Mouse (Mus musculus): Measurements from ENCODE around the gene Mlec.

Mlec gene

DNA sequence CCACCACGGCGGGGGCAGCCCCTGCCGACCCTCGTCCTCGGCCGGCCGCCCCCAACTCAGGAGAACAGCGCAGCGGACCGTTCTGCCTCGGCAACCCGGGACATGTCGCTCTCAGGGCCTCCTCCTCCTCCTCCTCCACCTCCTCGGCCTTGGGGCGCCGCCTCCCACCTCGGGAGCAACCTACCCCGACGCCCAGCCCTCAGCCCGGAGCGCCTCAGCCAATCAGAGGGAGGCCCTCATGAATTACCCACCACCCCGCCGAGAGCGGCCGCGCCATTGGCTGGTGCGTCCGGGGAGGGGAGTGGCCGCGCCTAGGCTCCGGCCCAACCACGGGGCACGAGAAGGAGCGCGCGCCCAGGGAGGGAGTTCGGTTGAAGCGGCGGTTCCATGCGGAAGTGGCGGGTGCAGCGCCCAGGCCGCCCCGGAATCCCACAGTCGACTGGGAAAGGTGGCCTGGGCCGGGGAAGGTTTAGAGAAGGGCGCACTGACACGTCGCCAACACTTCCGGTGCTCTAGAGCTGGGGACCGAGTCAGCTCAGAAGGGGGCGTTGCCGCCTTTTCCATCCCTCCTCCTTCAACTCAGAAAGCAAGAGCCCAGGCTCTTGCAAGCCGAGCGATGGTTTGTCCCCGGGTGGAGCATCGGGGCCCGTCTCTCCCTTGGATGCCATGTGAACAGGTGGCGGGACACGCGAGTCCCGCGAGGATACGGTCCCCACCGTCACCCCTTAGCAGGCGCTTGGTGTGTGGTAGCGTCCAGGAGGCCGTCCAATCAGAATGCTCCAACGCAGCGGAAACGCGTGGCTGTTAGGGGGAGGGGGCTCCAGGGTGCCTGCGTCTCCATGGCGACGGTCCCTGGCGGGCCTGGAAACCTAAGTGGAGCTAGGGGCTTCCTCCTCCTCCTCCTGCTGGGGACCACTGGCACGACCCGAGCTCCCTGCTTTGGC is at the start of gene Mlec:
Mlec (minus strand) TSS at position 140 of the 944 bp plus-strand sequence.
- DNase-seq (ENCODE audit: low spot score): peak; percentile 94

DNA sequence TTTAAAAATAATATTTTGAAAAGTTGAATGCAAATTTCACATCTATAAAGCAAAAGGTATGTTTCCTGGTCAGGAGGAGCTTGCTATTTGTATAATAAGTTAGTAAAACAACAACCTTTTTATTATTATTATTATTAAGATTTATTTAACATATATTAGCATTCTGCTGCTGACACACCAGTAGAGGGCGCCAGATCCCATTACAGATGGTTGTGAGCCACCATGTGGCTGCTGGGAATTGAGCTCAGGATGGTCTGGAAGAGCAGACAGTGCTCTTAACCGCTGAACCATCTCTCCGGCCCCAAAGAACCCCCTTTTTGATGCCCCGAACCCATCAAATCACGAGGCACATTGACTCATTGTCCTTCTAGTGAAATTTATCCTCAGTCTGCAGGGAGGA is 49.3 kb upstream of the Mlec start:
- DNase-seq (ENCODE audit: low spot score): no peak

DNA sequence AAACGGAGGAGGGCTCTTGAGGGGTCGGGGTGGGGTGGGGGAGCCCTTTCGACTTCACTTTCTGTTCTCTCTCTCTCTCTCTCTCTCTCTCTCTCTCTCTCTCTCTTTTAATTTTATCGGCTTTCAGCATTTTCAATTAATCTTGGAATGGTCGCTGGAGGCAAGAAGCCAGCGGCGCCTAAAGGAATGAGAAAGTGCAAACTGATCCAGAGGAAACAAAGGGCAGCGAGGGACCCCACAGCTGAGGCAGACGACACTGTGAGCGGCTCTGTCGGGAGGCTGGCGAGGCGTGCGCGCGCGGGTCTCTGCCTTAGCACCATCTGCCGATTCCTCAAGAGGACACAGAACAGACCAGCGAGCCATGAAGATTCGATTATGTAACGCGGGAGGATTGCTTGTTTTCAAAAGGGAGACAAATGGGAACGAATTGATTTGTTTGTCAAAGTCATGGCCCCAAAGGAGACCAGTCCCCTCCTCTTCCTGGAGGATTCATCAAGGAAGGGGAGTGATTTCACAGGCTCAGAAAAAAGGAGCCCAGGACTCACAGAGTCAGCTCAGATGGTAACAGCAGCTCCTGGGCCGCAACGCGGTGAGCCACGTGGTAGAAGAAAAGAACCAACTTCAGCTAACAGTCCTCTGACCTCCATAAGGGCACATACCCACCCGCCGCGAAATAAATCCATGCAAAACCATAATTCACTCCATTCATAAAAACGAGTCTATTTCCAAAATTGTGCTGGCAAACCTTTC is 46.8 kb upstream of the Mlec start:
- DNase-seq (ENCODE audit: low spot score): peak; percentile 86

DNA sequence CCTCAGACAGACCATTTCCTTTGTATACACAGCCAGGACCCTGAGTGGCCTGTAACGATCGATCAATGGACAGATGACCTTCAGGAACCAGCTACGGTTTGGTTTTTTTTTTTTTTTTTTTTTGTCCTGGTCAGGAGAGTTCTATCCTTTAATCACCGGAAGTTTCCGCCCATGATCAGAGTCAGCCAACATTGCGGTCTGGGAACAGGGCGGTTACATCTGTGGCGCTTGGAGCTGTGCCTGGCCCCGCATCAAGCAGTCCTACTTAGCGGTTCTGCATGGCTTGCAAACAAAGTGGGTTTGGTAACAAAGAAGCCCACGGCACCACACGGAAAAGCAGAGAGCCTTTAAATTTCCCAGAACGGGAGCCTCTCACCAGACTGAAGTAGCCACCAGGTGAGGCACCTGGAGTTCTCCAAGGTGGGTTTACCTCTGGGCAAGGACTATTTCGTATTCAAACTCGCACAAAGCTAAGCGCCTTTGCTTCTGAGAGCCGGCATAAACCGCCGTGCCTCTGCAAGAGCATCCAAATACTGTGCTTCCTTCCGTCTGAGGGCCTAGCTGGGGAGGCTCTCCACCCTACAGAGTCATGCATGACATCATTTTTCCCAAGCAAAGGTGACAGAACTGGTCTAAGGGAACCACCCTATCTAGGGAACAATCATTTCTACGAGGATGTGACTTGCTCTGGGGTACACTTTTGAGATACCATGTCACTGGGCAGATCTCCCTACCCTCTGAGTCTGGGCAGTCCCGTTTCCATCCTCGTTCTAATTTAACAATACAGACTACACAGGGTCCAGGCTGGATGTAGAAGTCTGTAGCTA is 46.0 kb upstream of the Mlec start:
- DNase-seq (ENCODE audit: low spot score): peak; percentile 87

DNA sequence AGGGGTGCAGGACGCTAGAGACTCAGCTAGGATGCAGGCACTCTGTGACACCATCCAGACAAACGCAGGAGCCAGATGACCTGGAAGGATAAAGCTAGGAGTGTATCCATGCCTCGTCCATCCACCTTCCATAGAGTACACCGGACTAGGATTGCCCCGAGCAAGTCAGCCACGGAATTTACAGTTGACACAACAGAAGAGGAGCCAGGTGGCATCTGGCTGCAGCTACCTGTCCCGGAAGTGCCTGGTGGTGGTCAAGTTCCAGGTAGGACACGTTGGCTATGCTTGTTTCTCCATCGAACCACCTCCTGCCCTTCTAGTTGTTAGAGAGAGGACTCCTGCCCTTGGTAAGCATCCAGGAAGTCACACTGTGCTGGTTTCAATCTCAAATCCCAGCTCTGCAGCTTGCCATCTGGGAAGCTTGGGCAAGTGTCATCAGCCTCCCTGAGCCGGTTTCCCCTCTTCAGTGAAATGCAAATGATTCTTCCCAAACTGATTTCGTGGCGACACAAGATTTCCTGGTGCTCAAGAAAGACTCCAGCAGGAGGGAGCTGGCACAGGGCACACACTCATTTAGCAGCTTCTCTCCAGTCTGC is 36.7 kb upstream of the Mlec start:
- no peak for DNase-seq (ENCODE audit: low spot score)

DNA sequence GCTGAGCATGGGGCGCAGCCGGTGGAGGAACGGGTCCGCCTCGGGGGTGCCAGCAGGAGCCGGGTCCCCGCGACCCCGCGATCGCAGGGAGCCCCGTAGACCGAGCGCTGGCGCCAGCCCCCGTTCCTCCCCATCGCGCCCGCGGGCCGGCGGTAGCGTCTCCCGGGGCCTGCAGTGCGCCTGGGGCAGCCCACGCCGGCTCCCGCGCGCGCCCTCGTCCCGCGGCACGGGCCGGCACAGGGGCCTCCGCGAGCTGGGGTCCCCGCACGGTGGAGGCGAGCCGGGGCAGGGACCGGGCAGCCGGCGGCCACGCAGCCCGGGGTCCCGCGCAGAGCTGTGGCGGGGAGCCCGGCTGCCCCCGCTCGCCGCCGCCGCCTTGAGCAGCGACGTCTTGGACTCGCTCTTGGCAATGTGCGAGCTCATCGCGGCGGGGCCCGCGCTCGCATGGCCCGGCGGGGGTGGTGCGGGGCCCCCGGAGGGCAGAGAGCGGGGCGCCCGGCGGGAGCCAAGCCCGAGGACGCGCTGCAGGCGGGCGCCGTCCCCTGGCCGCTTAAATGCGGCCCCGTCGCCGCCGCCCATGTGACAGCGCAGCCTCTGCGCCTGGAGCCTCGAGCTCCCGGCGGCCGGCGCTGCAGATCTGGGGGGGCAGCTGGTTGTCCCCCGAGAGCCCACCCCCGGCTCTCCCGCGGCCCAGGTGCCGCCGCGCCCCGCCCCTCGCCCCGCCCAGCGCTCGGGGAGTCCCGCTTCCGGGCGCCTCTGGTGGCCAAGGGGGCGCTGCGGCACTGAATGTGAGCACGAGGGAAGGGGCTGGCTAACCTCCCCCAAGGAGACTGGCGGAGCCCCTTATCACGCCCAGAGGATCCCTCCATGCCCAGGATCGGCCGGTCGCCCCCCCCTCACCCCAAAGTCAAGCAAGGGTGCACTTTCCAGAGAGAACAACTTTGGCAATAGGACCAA is 36.0 kb upstream of the Mlec start, which contains the start of gene Cabp1:
Cabp1 (minus strand) TSS at position 713 of the 957 bp plus-strand sequence.
- DNase-seq (ENCODE audit: low spot score): peak; percentile 82

DNA sequence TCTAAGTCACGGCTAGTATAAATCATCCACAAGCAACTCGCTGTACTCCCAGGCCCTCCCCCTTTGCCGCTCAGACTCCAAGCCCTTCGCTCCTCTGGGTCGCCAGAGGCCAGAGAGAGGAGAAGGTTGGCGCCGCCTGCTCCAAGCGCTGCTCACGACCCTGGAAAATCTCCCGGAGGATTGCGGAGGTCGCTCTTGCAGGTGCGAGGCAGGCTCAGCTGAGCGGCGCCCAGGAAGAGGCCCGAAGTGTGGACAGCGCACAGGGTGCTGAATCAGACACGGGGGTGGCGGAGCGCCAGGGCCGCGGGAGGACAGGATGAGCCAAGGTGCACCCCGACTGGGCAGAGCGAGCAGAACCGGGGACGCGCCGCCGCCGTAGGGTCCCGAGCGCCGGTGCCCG is 35.2 kb upstream of the Mlec start:
- peak; percentile 53 for DNase-seq (ENCODE audit: low spot score)

DNA sequence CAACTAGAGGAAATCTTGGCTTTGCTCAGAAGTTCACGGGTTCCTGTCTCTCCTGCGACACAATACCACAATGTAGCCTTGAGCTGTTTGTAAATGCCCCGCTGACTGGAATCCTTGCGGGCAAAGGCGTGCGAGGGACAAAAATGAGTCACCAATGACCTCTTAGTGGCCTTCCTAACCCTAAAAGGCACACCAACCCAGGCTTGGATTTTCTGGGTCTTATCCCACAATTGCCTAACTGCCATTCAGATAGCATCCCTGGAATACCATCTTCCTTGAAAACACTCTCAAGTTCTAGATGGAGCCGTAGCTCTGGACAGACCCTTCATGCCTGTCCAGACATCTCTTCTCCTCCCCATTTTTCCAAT is 34.8 kb upstream of the Mlec start:
- no peak for DNase-seq (ENCODE audit: low spot score)

DNA sequence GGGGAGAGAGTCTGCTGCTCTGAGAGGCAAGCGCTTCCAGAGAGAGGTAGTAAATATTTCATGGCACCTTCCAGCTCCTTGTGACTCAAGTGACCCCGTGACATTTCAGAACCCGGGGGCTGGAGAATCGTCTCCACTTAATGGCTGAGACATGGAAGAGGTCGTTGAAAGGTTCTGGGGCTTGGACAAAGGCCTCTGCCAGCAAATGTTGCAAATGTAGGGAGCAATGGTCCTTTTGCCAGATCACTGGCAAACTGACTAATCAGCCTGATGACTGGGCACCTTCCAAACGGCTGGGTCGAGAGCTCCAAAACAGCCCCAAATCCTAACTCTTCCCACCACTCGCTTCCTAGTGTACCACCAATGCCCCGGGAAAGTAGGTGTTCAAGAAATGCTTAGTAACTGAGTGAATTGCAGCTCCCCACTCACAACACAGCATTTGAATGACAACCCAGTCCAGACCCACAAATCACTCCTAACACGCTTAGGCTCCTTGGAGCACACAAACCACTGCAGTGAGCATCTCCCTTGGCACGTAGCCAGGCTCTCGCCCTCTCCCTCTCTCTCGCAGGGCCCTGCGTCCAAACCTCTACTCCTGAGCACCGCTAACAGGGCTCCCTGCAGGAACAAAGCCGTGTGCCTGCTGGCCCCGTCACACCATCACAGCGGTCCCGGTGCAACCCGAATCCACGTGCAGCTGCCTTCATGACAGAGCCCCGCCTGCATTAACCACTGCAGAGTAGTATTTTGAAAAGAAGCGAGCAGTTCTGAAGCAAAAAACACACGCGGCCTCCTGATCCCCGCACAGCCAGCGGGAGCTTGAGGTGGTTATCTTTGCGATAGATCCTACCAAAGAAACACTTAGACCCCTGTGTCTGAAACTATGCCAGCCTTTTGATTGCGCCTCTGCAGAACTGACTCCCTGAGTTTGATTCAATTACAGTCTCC is 34.2 kb upstream of the Mlec start:
- peak; percentile 79 for DNase-seq (ENCODE audit: low spot score)

DNA sequence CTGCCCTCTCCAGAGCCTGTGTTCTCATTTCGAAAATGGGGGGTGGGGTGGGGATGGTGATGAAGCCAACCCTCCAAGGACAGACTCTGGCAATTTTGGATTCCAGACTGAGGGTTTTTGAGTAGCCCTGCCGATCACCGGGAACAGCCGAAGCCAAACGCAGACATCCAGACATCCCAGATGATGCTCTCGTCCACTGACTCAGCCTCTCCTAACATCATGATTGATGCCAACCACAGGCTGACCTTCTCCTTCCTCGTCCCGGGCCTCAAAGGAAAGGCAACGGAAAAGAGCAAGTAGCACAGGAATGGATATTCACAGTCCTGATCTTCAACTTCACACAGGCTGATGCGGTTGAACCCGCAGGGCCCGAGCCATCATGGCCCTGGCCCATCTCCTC is 32.1 kb upstream of the Mlec start:
- DNase-seq (ENCODE audit: low spot score): no peak

DNA sequence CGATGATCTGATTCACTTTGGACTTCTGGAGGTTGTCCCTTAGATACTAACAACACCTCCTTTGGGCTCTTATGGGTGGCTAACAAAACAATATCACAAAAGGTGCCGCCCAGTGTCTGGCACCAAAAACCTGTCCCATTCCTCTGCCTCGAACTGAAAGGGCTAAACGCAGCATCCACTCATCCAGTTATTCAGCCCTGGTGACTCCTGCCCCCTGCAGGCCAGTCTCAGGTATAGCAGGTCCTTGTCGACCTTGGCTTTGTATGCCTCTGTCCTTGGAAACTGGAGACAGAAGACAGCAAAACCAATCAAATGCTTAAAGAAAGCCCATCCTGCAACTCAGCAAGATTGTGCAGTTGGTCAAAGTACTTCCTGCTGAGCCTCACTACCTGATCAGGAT is 30.8 kb upstream of the Mlec start:
- DNase-seq (ENCODE audit: low spot score): no peak

DNA sequence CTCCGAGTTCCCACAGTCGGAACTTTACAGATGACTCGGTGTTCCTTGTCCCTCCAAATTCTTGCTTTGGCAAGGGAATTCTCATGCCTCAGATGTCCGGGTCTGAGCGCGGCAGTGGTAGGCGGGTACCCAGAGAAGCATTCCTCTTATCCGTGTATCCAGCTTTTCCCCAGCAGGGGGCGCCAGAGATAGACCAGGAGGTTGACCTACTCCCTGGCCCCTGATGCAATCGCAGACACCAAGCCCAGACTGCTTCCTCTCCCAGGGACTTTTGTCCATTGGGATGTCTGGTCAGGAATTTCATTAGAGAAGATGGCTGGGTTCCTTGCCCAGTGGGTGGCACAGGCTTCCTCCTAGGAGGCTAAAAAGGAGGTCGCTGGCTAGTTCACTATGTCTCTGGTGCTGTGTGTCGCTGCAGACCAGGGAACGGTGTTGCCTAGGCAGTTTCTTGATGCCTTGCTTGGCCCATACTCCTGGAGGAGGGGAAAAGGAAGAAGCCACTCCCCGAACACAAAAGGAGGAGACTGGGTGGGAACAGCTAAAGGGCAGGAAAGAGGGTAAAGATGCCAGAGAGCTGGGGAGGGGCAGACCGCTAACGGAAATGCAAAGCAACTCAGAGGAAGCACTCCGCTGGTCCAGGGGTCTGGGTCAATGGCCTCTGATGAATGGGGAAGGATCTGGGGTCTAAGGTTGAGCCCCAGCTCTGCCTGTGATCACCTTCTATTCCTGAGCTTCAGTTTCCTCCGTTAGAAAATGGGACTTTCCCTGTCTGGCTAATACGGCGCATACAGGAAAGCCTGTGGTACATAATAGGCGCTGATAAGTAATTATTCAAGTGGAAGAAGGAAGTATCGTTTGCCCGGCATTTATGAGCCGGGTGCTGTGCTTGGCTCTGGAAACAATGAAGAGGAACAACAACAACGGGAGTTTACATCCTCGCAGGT is 29.5 kb upstream of the Mlec start:
- peak; percentile 91 for DNase-seq (ENCODE audit: low spot score)

DNA sequence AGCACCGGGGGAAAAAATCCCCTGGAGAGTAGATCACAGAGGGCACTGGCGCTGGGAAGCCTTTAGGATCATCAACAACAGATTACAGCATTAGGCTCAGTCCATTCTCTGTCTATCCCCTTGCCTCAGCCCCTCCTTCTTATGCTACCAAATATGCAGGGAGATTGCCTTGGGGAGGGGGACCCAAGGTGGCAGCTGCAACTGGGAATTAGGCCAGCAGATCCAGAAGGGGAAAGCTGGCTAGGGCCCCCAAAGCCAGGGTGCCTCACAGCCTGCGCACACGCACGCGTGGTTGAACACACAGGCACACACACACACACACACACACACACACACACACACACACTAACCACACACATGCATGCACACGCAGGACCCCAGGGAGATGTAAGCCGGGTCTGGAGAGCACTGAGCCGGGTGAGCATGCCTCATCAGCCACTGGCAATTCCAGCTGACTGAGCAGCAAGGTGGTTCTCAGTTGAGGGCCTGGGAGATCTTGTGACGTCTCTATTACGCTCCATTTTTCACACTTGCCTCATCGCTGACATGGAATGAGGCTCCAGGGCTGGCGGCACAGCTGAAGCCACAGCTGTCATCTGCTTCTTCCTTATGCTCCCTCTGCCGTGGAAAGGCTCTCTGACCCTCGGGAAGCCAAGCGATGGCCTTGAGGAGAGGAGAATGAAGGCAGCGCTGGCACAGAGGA is 28.5 kb upstream of the Mlec start:
- peak; percentile 68 for DNase-seq (ENCODE audit: low spot score)

DNA sequence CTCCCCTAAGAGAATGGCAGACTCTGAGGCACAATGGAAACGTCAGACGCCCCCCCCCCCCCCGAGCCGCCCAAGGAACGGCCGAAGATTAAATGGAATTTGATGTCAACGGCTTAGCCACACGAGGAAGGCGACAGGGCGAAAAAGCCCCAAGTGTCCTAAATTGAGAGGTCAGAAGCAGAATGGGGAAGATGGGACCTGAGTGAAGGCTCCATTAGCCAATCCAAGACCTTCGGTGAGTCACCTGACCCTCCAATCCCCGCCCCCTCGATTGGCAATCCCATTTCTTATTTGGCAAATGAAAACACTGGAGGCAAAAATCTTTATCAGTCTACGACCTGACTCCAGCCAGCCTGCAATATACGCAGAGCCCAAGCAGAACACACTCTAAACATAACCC is 26.7 kb upstream of the Mlec start:
- DNase-seq (ENCODE audit: low spot score): peak; percentile 86

DNA sequence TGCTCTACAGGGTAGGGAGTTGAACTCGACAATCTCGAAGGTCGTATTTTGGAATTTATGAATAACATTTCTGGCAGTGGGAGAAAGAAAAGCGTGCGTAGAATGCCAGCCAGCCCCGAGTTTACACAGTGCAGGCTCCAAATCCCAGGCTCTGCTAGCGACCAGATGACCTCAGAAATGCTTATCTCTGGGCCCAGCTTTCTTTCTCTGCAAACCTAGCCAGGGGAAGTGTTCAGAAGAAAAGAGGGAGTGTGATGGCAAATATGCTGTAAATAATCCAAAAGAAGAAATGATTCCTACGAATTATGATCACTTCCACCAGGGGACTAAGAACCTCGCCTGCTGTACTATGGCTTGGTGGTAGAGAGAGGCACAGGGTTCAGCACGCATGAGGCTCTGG is 25.5 kb upstream of the Mlec start:
- DNase-seq (ENCODE audit: low spot score): no peak

DNA sequence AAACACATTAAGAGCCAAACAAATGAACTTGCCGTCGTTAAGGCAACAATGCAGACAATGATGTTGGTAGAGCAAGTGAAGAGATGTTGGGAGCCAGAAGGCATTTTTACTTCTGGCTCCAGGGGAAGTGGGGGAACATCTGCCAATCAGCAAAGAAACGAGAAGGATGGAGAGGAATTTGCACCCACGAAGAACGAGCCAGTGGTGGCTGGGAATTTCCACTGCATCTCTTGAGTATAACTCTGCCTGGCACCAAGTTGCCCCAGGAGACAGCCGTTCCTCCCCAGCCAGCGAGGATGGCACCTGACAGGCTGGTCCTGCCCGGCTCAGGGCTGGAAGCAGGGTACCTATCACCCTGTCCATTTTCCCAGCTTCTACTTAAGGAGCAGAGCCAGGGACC is 24.9 kb upstream of the Mlec start:
- no peak for DNase-seq (ENCODE audit: low spot score)

DNA sequence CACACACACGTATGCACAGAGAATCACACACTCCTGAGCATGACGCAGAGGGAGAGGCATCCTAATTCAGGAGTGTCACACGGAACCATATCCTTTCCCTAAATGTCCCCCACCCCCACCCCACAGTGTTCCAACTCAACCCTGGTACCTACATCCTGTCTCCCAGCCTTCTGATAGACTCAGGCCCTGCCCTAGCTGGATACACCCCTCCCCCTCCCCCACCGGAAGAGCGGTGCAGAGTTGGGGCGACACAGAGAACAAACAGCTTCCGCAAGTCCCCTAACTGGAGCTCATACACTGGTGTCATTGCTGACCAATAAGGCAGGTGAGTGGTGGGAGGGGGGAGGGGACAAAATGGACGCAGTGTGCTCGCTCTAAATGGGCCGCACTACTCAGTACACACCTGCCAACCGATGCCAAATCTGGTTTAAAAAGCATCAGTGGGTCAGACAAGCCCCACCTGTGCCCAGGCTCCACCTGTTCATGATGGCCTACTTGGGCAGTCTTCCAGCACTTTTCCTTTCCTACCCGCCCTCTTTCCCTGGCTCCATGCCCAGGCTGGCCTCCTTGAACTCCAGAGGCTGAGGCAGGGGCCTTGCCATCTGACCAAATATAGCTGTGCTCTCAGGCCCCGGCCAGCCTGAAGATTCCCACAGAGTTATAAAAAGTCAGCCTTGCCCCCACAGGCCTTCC is 23.4 kb upstream of the Mlec start:
- DNase-seq (ENCODE audit: low spot score): peak; percentile 64

Measured in MN1 (cell line).